Mouse (Mus musculus) adrenal gland, adult 18-20 months (tissue): Measurements from ENCODE around the gene Trio. TPM values are rescaled to one million over a fixed set of nuclear protein-coding genes. Genes with fewer than 3 reads are reported as not detected.

Experiments used
- DNase-seq, 2 experiments: peaks; one replicate each; pipeline ENCODE4 v3.0.0; 2021 to 2022; ENCODE audit warnings: low spot score in 2 of 2
- total RNA-seq, 2 experiments: library from RNA; stranded (reverse); gene quantifications; 1 replicate in 1 of 2; 2 replicates in 1 of 2; pipeline ENCODE4 v1.2.3; 2021

Gene Trio
- total RNA-seq, 2 experiments from 2014 or later: 45.4 to 56.8 TPM

DNA sequence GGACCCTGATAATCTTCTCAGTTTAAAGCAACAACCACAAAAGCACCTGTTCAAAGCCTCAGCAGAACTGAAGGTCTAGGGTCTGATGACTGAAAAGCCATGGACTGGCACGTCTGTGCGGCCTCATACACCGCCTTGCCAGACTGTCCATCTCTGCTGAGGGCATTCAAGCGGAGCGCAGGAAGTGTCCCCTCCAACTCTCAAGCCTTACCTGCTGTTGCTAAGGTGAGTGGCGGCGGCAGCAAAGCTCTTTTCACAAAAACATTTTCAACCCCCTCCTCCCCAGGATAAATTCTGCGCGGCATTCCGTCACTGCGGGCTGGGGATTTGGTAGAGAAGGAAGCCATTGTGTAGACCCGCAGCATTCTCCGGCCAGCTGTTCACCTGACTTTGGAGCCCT lies 30.8 kb downstream of the Trio start:
- no peak for DNase-seq

- no peak for DNase-seq
Observed at GRCm38 (mm10) chr15:27993528-27993927, 32.1 kb downstream of the Trio start.

GRCm38 (mm10) chr15:27992596-27992995 lies 33.1 kb downstream of the Trio start:
- DNase-seq: no peak

DNA sequence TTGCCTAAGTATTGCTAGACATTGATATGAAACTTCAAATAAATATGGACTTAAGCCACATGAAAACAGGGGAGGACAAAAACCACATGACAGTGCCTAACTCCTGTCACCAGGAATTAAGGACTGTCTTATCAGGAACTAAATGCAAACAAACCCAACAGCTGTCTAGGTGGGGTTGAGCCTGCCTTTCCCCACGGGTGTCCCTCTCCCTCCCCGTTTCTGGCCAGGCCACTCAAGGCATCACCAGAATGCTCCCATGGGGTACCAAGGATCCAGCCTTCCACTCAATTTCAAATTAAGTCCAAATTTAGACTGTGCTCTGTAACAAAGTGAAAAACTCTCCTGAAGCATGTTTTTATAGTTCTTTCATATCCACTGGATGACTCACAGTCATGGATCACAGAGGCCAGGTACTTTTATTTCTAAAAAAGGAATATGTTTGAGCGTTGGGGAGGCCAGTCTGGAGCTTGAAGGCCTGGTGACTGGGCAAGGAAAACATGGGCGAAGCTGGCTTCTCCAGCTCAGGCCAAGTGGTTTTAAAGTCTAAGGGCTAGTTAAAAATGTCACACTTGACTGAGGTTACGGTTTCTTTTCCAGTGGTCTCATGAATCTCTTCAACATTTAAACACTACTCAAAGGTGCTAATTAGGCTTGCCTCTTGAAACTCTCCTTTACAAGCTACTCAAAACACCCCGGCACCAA lies 33.6 kb downstream of the Trio start:
- no peak for DNase-seq

DNA sequence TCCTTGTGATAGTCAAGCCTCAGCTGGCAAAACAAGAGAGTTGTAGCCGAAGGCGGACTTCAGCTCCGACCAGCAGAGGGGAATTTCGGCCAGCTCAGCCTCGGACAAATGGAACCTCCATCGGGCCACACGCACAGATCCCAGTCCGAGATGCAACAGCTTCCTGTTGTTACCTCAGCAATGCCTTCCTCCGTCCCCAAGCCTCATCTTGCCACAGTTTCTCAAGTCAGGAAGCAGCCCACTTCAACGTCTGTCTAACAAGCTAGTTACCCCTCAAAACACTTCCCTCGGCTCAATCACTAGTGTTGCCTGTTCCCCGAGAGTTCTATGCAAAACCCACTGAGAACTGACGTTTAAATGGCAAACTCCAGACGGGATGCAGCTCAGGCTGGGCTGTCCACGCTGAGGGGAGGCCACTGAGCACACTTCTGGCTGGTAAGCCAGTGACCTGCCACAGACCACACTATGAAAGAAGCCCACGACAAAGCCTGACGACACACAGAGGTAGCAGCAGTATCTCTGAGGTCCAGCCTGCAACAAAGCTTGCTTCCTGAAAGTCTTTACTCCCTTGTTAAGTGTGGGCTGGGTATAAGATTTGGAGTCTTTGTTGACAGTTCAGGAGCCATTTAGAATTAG lies 34.5 kb downstream of the Trio start:
- no peak for DNase-seq

GRCm38 (mm10) chr15:27987979-27988378 lies 37.7 kb downstream of the Trio start:
- DNase-seq: no peak

- DNase-seq: no peak
Observed at GRCm38 (mm10) chr15:27984881-27985280, 40.8 kb downstream of the Trio start.

- DNase-seq: no peak
Observed at GRCm38 (mm10) chr15:27981764-27982500, 43.7 kb downstream of the Trio start.

- DNase-seq: no peak
Observed at GRCm38 (mm10) chr15:27981258-27981657, 44.4 kb downstream of the Trio start.

DNA sequence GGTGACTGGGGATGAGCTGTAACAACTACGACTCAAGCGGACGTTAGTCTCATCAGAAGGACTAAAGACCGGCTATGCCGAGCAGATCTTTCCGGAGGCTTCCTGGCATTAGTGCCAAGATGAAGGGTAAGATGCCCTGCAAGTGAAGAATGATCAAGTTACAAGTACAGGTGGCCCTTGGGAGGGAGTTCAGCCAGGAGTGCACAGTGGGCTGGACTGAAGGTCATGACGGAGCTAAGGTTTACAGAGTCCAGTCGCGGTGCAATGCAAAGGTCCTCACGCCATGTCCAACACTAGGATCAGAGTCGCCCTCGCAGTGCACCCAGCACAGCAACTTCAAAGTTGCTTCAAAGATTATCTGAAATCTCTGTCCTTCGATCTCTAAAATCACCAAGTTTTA lies 45.2 kb downstream of the Trio start:
- no peak for DNase-seq

- no peak for DNase-seq
Observed at GRCm38 (mm10) chr15:27976950-27977349, 48.7 kb downstream of the Trio start.

DNA sequence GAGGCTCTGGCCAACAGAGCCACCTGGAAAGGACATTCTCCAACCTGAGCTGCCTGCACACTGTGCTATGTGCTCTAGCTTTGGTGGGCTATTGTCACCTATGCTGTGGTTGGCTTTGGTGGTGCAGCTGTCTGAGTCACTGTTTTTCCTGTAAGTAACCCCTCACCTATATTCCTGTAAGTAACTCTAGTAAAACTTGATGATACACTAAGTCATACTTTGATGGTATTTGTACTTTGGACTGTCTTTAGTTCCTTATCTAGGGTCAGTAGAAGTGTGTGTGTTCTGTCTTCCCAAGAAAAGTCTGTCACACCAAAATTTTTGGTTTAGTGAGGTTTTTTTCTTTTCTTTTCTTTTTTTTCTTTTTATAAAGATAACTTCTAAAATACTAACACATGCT lies 49.3 kb downstream of the Trio start:
- DNase-seq: no peak

DNA sequence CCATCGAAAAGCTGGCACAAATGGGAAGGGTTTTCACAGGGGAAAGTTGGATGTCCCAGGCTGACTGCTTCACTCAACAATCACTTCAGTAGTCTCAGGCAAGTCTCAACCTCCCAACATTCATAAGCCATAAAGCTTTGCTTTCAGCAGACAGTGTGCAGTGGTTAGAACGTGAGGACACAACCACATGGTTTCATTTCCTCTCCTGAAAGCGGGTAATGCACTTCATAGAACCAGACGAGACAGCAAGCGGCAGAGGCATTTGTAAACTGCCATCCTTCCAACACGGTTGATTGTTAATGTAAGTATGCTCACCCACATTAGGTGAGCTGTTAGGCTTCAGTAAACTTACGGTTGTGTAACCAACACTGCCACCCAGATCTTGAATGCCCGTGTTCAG lies 51.0 kb downstream of the Trio start:
- no peak for DNase-seq

DNA sequence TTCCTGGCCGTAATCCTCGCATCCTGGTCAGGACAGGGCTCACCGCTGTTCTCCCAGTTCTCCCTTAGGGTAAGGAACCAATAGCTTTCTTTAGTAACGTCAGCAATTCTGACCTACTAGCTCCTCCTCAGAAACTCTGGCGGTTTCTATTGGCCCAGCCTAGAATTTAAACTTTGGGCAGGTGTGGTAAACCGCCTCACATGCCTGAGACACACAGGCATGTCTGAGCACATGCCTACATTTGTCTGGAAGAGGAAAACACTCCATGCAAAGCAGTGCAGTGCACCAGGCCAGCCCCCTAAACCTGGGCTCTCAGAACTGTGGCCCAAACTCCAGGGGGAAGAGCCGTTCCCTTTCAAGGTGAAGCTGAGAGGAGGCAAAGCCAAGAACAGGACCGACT lies 57.5 kb downstream of the Trio start:
- DNase-seq: no peak

DNA sequence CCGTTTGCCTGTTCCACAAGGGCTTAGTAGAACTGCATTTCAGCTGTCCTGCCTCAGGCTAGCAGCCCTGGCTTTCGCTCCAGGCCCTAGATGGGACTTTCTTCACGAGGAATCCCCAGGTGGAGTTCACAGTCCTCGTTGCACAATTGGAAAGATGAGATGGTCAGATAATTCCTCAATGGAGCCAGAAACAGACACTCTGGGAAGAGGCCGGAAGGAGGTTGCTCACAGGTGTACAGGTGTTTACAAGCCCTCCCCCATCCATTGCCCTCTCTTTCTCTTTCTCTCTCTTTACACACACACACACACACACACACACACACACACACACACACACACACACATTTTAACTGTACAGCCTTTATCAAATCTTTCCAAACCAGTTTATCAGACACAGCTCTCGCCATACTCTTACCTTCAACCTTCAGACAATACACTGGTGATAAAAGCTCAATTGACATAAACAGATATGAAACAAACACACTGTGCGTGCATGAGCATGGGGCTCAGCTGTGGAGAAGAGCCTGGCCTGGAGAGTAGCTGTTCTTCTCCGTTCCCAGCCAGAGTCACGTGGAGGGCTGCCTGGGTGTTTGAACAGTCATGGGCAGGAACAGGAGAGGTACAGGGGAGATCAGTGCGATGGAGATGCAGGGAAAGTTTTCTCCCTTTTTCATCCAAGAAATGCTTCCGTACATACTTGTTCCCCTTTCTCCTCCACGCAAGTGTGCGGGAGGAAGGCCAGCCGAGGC lies 58.3 kb downstream of the Trio start:
- no peak for DNase-seq

- DNase-seq: no peak
Observed at GRCm38 (mm10) chr15:27964877-27965276, 60.8 kb downstream of the Trio start.

DNA sequence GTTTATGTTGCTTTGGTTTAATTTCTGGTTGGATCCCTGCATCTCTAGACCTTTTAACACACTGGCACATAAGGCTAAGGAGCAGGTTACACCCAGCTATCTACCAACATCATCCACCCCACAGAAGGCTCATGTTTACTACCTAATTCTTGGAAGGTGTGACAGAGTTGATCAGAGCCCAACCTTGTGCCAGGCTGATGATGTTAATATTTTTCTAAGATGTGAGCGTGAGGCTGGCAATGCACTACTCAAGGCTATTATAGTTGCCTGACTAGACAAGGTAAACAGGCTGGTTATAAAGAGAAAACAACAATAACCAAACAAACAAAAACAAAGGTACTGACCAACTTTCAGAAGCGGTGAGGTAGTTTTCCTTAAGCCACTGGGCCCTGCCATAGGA lies 62.1 kb downstream of the Trio start:
- no peak for DNase-seq

DNA sequence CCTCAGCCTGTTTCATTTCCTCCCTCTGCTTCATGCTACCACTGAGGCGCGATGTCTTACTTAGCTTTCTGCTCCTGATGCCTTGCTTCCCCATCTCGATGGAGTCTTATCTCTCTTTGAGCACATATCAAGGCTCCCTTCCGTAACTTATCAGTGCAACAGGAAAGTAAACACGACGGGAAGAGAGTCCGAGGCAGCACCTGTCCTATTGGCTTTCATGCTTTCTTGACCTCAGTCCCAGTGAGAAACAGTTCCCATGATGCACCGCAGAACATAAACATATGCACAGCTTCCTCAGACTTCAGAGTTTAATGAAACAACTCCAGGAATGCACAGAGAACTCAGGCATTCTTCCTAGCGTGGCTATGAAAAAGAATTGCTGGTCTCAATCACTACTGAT lies 65.0 kb downstream of the Trio start:
- DNase-seq: no peak

DNA sequence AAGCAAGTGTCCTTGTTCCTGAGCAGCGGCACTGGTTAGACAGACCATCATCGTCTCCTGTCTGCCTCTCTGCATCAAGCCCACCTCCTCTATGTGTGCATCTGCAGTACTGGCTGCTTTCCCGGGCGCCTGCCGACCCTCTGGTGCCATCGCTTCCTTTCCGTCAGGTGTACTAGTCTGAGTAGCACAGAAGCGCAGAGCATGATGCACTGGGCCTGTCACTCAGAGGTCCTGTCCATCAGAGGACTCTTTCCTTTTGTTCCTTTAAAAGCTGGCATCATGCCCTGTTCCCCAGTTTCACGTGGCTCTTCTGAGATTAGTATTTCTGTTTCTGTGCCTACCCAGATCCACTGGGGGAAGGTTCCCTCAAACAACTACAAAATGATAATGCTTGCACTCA lies 67.8 kb downstream of the Trio start:
- no peak for DNase-seq

DNA sequence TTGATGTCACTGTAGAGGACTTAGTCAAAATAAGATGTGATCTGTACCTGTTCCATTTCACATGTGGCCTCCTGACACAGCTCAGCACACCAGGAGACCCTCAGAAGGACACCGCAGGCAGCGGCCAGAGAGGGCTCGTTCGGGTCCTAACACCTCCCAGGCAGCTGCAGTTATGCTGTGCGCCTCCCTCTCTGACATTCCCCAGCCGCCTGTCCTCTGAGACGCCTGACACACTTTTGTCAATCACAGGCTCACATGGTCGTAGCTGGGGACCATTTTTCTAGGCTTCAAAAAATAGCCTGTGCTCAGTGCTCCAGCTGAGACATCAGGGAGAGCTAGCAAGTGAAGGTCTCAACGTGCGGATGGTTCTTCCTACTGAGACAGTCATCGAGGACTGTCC lies 70.0 kb downstream of the Trio start:
- DNase-seq: no peak

GRCm38 (mm10) chr15:27954356-27954755 lies 71.3 kb downstream of the Trio start:
- no peak for DNase-seq

DNA sequence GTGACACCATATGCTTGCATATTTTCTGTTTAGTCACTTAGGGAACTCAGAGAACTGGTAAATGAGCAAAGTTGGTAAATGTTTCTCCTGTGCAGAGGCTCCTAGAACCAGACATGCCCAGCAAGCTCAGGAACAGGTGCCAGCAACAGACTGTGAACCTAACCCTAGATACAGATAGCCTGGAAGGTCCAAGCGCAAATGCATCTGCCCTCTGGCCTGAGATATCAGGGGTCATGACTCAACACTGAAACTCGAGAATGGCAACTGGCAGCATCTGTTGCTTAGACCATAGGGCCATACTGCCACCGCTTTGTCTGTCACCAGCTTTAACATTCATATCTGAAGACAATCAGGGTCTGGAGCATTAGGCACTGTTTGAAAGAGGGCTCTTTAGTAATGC lies 72.1 kb downstream of the Trio start:
- no peak for DNase-seq
